Mouse (Mus musculus) activated CD4-positive, CD25-positive, alpha-beta regulatory T cell, adult 4 months (primary cell): Measurements from ENCODE around the gene Scaf8. TPM values are rescaled to one million over a fixed set of nuclear protein-coding genes. Genes with fewer than 3 reads are reported as not detected.

Experiments
- polyA plus RNA-seq, 2 experiments: library from polyadenylated mRNA; unstranded; fragments of 100-300 nt; shearing (Covaris generic); gene quantifications; one replicate each; pipeline ENCODE4 v1.2.1; 2017

Gene Scaf8
- polyA plus RNA-seq, 2 experiments from 2014 or later, result 23.7 to 24.2 TPM

Other genes with a start within 250 kb of the Scaf8 start
- gene Tiam2, start 211.6 kb downstream of the Scaf8 start, polyA plus RNA-seq, result 1 to 10 TPM; 1.0 to 1.7 TPM